Mouse (Mus musculus) testis, adult 2 months (tissue): ENCODE data around the gene Npc1l1.

Source experiments
- CTCF ChIP-seq: fragments of 200-500 bp; IDR thresholded peaks from 2 replicates; pipeline ENCODE4 v1.5.1; 2012; ENCODE audit warnings: low read depth, mild to moderate bottlenecking, inconsistent platforms, low read length, moderate library complexity; ENCODE audit not compliant: control insufficient read depth, insufficient read depth, insufficient replicate concordance
- POLR2A ChIP-seq: fragments of 200-500 bp; IDR thresholded peaks from 2 replicates; pipeline ENCODE4 v1.6.1; 2012; ENCODE audit warnings: low read depth, mild to moderate bottlenecking, inconsistent platforms, low read length, moderate library complexity; ENCODE audit not compliant: control insufficient read depth

DNA sequence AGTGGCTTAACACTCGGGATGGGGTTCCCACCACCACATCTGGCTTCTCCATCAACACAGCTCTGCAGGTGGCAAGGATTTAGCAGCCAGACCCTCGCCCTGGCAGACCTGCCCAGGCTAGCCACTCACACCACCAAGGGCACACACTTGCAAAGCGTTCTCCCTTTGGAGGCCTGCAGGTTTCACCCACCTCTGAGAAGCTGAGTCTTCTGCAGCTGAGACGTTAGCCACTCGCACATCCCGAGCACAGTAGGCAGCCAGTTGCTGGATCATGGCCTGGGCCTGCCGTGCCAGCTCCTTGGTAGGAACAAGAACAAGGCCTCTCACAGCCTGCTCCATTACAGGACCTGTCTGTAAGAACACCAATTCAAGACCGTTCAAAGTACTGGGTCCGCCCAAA is 36.7 kb upstream of the Npc1l1 start:
- no peak for TF ChIP-seq CTCF
- TF ChIP-seq POLR2A = no peak
